Mouse (Mus musculus) frontal cortex, adult 2 months (tissue): ENCODE results near the gene Trp73. TPM values are rescaled to one million over a fixed set of nuclear protein-coding genes. Genes with fewer than 3 reads are reported as not detected.
A peak's percentile ranks its signal among the peaks of the same experiment; 100 is the strongest.

ENCODE experiments used
- DNase-seq, 2 experiments: peaks; one replicate each; pipeline ENCODE4 v3.0.0; 2022; ENCODE audit warnings: low spot score in 1 of 2; ENCODE audit errors: extremely low spot score in 1 of 2
- polyA plus RNA-seq: library from polyadenylated mRNA; depleted of rRNA; stranded (reverse); fragments of >200 nt; gene quantifications from 2 replicates; pipeline ENCODE4 v1.2.3, GENCODE M21; 2012

The Trp73 gene
- polyA plus RNA-seq, 1 experiment: 1.3 TPM

- peak; percentile 20 to 33 for DNase-seq
Measured at GRCm38 (mm10) chr4:154051401-154051800, 88.6 kb downstream of the Trp73 start.

- DNase-seq: no peak
Measured at GRCm38 (mm10) chr4:154045837-154046236, 94.2 kb downstream of the Trp73 start.

- DNase-seq: no peak
Measured at GRCm38 (mm10) chr4:154042577-154042976, 97.4 kb downstream of the Trp73 start, which contains the start of gene Ccdc27. TSS of gene Ccdc27 (minus strand) at chr4:154042677.

- no peak for DNase-seq
Measured at GRCm38 (mm10) chr4:154037123-154037522, 102.9 kb downstream of the Trp73 start.

GRCm38 (mm10) chr4:154028646-154029045 lies 111.4 kb downstream of the Trp73 start:
- DNase-seq: no peak

- DNase-seq: no peak
Measured at GRCm38 (mm10) chr4:154028066-154028465, 111.9 kb downstream of the Trp73 start.

GRCm38 (mm10) chr4:154026441-154026761 lies 113.6 kb downstream of the Trp73 start:
- no peak for DNase-seq

- DNase-seq: peak; percentile 51 to 77
Measured at GRCm38 (mm10) chr4:154025641-154026440, 114.2 kb downstream of the Trp73 start, which contains the start of gene Smim1. TSS of gene Smim1 (minus strand) at chr4:154026230.

- DNase-seq: peak in 1 of 2 experiments; percentile 59
Measured at GRCm38 (mm10) chr4:154024729-154025521, 115.1 kb downstream of the Trp73 start.

- DNase-seq: no peak
Measured at GRCm38 (mm10) chr4:154023754-154024601, 116.0 kb downstream of the Trp73 start.

- DNase-seq: no peak
Measured at GRCm38 (mm10) chr4:154022844-154023243, 117.2 kb downstream of the Trp73 start.

- no peak for DNase-seq
Measured at GRCm38 (mm10) chr4:154022407-154022806, 117.6 kb downstream of the Trp73 start.

GRCm38 (mm10) chr4:154021432-154021831 lies 118.6 kb downstream of the Trp73 start:
- DNase-seq: no peak

- DNase-seq: no peak
Measured at GRCm38 (mm10) chr4:154019571-154019970, 120.4 kb downstream of the Trp73 start.

GRCm38 (mm10) chr4:154015476-154015875 lies 124.5 kb downstream of the Trp73 start:
- no peak for DNase-seq

GRCm38 (mm10) chr4:154012132-154012882 lies 127.7 kb downstream of the Trp73 start:
- DNase-seq: no peak

- peak; percentile 49 to 88 for DNase-seq
Measured at GRCm38 (mm10) chr4:154011646-154012089, 128.3 kb downstream of the Trp73 start, which contains the start of gene Lrrc47. TSS of gene Lrrc47 (plus strand) at chr4:154011731.

- no peak for DNase-seq
Measured at GRCm38 (mm10) chr4:154010907-154011645, 128.9 kb downstream of the Trp73 start.

GRCm38 (mm10) chr4:154007759-154008158 lies 132.2 kb downstream of the Trp73 start:
- no peak for DNase-seq
